Mouse (Mus musculus) stomach, postnatal 0 days (tissue): ENCODE data around the gene Ap5z1.

Source experiments
- CTCF ChIP-seq: IDR thresholded peaks from 2 replicates; pipeline ENCODE4 v1.5.1; 2016; ENCODE audit warnings: antibody characterized with exemption, low read depth, mild to moderate bottlenecking, moderate library complexity
- EP300 ChIP-seq: optimal IDR thresholded peaks from 2 replicates; pipeline ENCODE3; 2016; ENCODE audit warnings: antibody characterized with exemption

- TF ChIP-seq CTCF (no peak), EP300 (no peak)
Observed at GRCm38 (mm10) chr5:142435736-142436135, 28.0 kb upstream of the Ap5z1 start.
